ENCODE assay signal across 9 mouse cellular contexts in genomic region chr8:119785764-119786405, GRCm38 (mm10). TPM values are rescaled to one million over a fixed set of nuclear protein-coding genes. Genes with fewer than 3 reads are reported as not detected.
DNase-seq lines count a peak whose midpoint lies in the region; ATAC-seq and TF ChIP-seq lines count a peak whose summit lies in the region.
"Had no signal": no experiment of that assay in that cellular context is flagged by ENCODE, and none has a peak within 500 bp of the region (broad histone marks: within the 10 kb centered on the region; RNA-seq: fewer than 3 reads in every experiment).

No protein-coding gene starts in this region.

- H3K27ac ChIP-seq in spleen, adult 2 months (ENCODE audit: insufficient read depth, low read length): peak overlapping the region; percentile 34; the same call in 1 of the 2 replicates
- H3K27ac ChIP-seq in embryonic facial prominence, embryonic 14.5 days (replicated peaks; ENCODE audit: low read depth, low read length): no peak overlapping the region
- no peak overlapping the region for H3K27ac ChIP-seq in hindbrain, postnatal 0 days
- H3K27ac ChIP-seq in stomach, postnatal 0 days (replicated peaks): no peak overlapping the region
- no peak overlapping the region for H3K27ac ChIP-seq in liver, embryonic 11.5 days (ENCODE audit: low read depth, low read length)
- H3K27ac ChIP-seq: macrophage had no signal

- H3K4me2 ChIP-seq in embryonic facial prominence, embryonic 14.5 days (ENCODE audit: low read depth, low read length): no peak overlapping the region; the same call in 1 of the 2 replicates
- H3K4me2 ChIP-seq in hindbrain, postnatal 0 days (ENCODE audit: low read depth, low read length): 0 out of 2 replicates have a peak overlapping the region, but pooled peaks have one; percentile 5
- H3K4me2 ChIP-seq in stomach, postnatal 0 days (replicated peaks; ENCODE audit: low read depth): no peak overlapping the region
- no peak overlapping the region for H3K4me2 ChIP-seq in liver, embryonic 11.5 days

- intact Hi-C loops in left cerebral cortex, postnatal 10 days (cut with DNase I): loop anchor here (10.0 kb wide), 1 partner anchor 139 kb away; no protein-coding TSS in a partner anchor

- TF ChIP-seq POLR2A in spleen, adult 2 months (IDR thresholded peaks at IDR 0.05; ENCODE audit: low read depth, low read length): no peak

- H3K9me3 ChIP-seq in embryonic facial prominence, embryonic 14.5 days (ENCODE audit: control insufficient read depth, low read length): no peaks in the 10 kb centered on the region
- no peaks in the 10 kb centered on the region for H3K9me3 ChIP-seq in hindbrain, postnatal 0 days (ENCODE audit: low read length)
- H3K9me3 ChIP-seq in stomach, postnatal 0 days (ENCODE audit: control insufficient read depth, low read length): no peaks in the 10 kb centered on the region
- H3K9me3 ChIP-seq in liver, embryonic 11.5 days (ENCODE audit: control insufficient read depth, low read length): no peaks in the 10 kb centered on the region

- H3K9ac ChIP-seq in embryonic facial prominence, embryonic 14.5 days (ENCODE audit: low read depth, low read length): no peak overlapping the region
- H3K9ac ChIP-seq in hindbrain, postnatal 0 days (replicated peaks; ENCODE audit: low read length): no peak overlapping the region
- no peak overlapping the region for H3K9ac ChIP-seq in stomach, postnatal 0 days (ENCODE audit: low read length)
- no peak overlapping the region for H3K9ac ChIP-seq in liver, embryonic 11.5 days (ENCODE audit: low read depth, low read length)

- 0 out of 2 replicates have a peak, but pooled peaks have one; percentile 7 for ATAC-seq in embryonic facial prominence, embryonic 14.5 days (ENCODE audit: low read depth)
- 0 out of 2 replicates have a peak, but pooled peaks have one; percentile 16 for ATAC-seq in hindbrain, postnatal 0 days
- ATAC-seq in stomach, postnatal 0 days (ENCODE audit: low FRiP score, low TSS enrichment): no peak
- no peak for ATAC-seq in liver, embryonic 11.5 days (replicated peaks; ENCODE audit: low FRiP score)

- H3K36me3 ChIP-seq in spleen, adult 2 months (ENCODE audit: control insufficient read depth, insufficient read depth, low read length): no peaks in the 10 kb centered on the region
- no peaks in the 10 kb centered on the region for H3K36me3 ChIP-seq in embryonic facial prominence, embryonic 14.5 days (ENCODE audit: control insufficient read depth, insufficient read depth, low read length)
- H3K36me3 ChIP-seq in hindbrain, postnatal 0 days (ENCODE audit: insufficient read depth, low read length): no peaks in the 10 kb centered on the region
- H3K36me3 ChIP-seq in stomach, postnatal 0 days (ENCODE audit: control insufficient read depth, insufficient read depth, low read length): no peaks in the 10 kb centered on the region
- H3K36me3 ChIP-seq in liver, embryonic 11.5 days (ENCODE audit: control insufficient read depth, insufficient read depth, low read length): no peaks in the 10 kb centered on the region

- peaks cover 38% of the 10 kb centered on the region; the same call in 1 of the 2 replicates for H3K4me1 ChIP-seq in spleen, adult 2 months (ENCODE audit: control insufficient read depth, insufficient read depth, insufficient read length)
- H3K4me1 ChIP-seq in embryonic facial prominence, embryonic 14.5 days (ENCODE audit: control insufficient read depth, insufficient read depth, low read length): no peaks in the 10 kb centered on the region
- 0 out of 2 replicates have a peak, but pooled peaks cover 1% of the 10 kb centered on the region for H3K4me1 ChIP-seq in hindbrain, postnatal 0 days (ENCODE audit: insufficient read depth, low read length)
- H3K4me1 ChIP-seq in stomach, postnatal 0 days (replicated peaks; ENCODE audit: control insufficient read depth, insufficient read depth): no peaks in the 10 kb centered on the region
- H3K4me1 ChIP-seq in liver, embryonic 11.5 days (replicated peaks; ENCODE audit: control insufficient read depth, insufficient read depth, low read length): peaks cover 9% of the 10 kb centered on the region; the same call in 1 of the 2 replicates

- TF ChIP-seq CTCF in spleen, adult 2 months (IDR thresholded peaks at IDR 0.05; ENCODE audit: extremely low read depth, insufficient read depth, insufficient read length, insufficient replicate concordance): no peak
- 0 out of 2 replicates have a peak, but pooled peaks have one; percentile 6 for TF ChIP-seq CTCF in hindbrain, postnatal 0 days (IDR thresholded peaks at IDR 0.05; ENCODE audit: low read depth)
- TF ChIP-seq CTCF in stomach, postnatal 0 days (IDR thresholded peaks at IDR 0.05; ENCODE audit: low read depth): peak; percentile 21; the same call in 1 of the 2 replicates

- DNase-seq in spleen, adult 2 months (ENCODE audit: low read depth in 1 of 2, low spot score in 2 of 2): no peak
- DNase-seq in spleen, postnatal 10 days (ENCODE audit: low spot score in 2 of 2): no peak
- no peak for DNase-seq in embryonic facial prominence, embryonic 14.5 days (ENCODE audit: low spot score)
- peak; percentile 58 for DNase-seq in hindbrain, postnatal 0 days (ENCODE audit: low spot score)
- DNase-seq in stomach, postnatal 0 days (ENCODE audit: low spot score): no peak
- DNase-seq in left cerebral cortex, postnatal 10 days (ENCODE audit: extremely low spot score in 1 of 2, low spot score in 2 of 2): no peak
- no peak for DNase-seq in liver, embryonic 11.5 days (ENCODE audit: low spot score)
- DNase-seq: right cerebral cortex, postnatal 14 days had no signal

- 73% methylated on average over 18 of the region's 18 CpGs for WGBS in spleen, adult 2 months
- WGBS in embryonic facial prominence, embryonic 14.5 days: 46% methylated on average over 17 of the region's 18 CpGs
- 22% methylated on average over 18 of the region's 18 CpGs for WGBS in hindbrain, postnatal 0 days
- WGBS in stomach, postnatal 0 days: 56% methylated on average over 18 of the region's 18 CpGs
- 64% methylated on average over 18 of the region's 18 CpGs for WGBS in liver, embryonic 11.5 days

- no peak for TF ChIP-seq EP300 in stomach, postnatal 0 days (optimal IDR thresholded peaks at IDR 0.05)

- H3K4me3 ChIP-seq in spleen, adult 2 months (ENCODE audit: extremely low read depth, insufficient read depth, insufficient read length): no peak overlapping the region
- H3K4me3 ChIP-seq in embryonic facial prominence, embryonic 14.5 days (ENCODE audit: low read depth, low read length): no peak overlapping the region
- H3K4me3 ChIP-seq in hindbrain, postnatal 0 days (ENCODE audit: low read length): no peak overlapping the region
- no peak overlapping the region for H3K4me3 ChIP-seq in stomach, postnatal 0 days (ENCODE audit: low read depth, low read length)
- no peak overlapping the region for H3K4me3 ChIP-seq in liver, embryonic 11.5 days (ENCODE audit: low read depth, low read length)

- no peaks in the 10 kb centered on the region for H3K27me3 ChIP-seq in spleen, adult 2 months (ENCODE audit: control insufficient read depth, insufficient read depth, low read length)
- no peaks in the 10 kb centered on the region for H3K27me3 ChIP-seq in embryonic facial prominence, embryonic 14.5 days (replicated peaks; ENCODE audit: control insufficient read depth, insufficient read depth, low read length)
- H3K27me3 ChIP-seq in hindbrain, postnatal 0 days (ENCODE audit: insufficient read depth, low read length): no peaks in the 10 kb centered on the region
- no peaks in the 10 kb centered on the region for H3K27me3 ChIP-seq in stomach, postnatal 0 days (ENCODE audit: control insufficient read depth, insufficient read depth, low read length)
- H3K27me3 ChIP-seq in liver, embryonic 11.5 days (replicated peaks; ENCODE audit: control insufficient read depth, insufficient read depth, low read length): no peaks in the 10 kb centered on the region

RNA-seq across cellular contexts. Expression of gene Tldc1, which starts 7.7 kb away (rescaled TPM):
- polyA plus RNA-seq in spleen, adult 2 months (2012; rRNA removed): 4.8 and 6.2 TPM in 2 replicates
- 5.4 and 5.5 TPM in 2 replicates for polyA plus RNA-seq in embryonic facial prominence, embryonic 14.5 days (2014; fragmentation: Nextera tagmentation; extraction: Ambion mirVana)
- 20.2 and 21.2 TPM in 2 replicates for total RNA-seq in hindbrain, postnatal 0 days (2014; rRNA removed)
- polyA plus RNA-seq in hindbrain, postnatal 0 days (2015; fragmentation: Nextera tagmentation; extraction: Ambion mirVana): 7.4 and 8.4 TPM in 2 replicates
- polyA plus RNA-seq in stomach, postnatal 0 days (2015; fragmentation: Nextera tagmentation; extraction: Ambion mirVana): 9.1 and 10.7 TPM in 2 replicates
- total RNA-seq in left cerebral cortex, postnatal 10 days (2021): 10 to 100 TPM; 14.2 to 15.9 TPM
- polyA plus RNA-seq in liver, embryonic 11.5 days (2014; fragmentation: Nextera tagmentation; extraction: Ambion mirVana): 9.5 and 10.3 TPM in 2 replicates

RNA-seq across cellular contexts. Expression of gene Cotl1, which starts 54.5 kb away (rescaled TPM):
- 606 and 770 TPM in 2 replicates for polyA plus RNA-seq in spleen, adult 2 months (2012; rRNA removed)
- polyA plus RNA-seq in embryonic facial prominence, embryonic 14.5 days (2014; fragmentation: Nextera tagmentation; extraction: Ambion mirVana): 255 and 299 TPM in 2 replicates
- 263 and 269 TPM in 2 replicates for total RNA-seq in hindbrain, postnatal 0 days (2014; rRNA removed)
- polyA plus RNA-seq in hindbrain, postnatal 0 days (2015; fragmentation: Nextera tagmentation; extraction: Ambion mirVana): 85.4 and 87.8 TPM in 2 replicates
- 100 and 106 TPM in 2 replicates for polyA plus RNA-seq in stomach, postnatal 0 days (2015; fragmentation: Nextera tagmentation; extraction: Ambion mirVana)
- 100 to 1,000 TPM in 1 of 2 experiments, 10 to 100 TPM in 1; 96.5 to 100 TPM for total RNA-seq in left cerebral cortex, postnatal 10 days (2021)
- 132 and 155 TPM in 2 replicates for polyA plus RNA-seq in liver, embryonic 11.5 days (2014; fragmentation: Nextera tagmentation; extraction: Ambion mirVana)

Comparison
In these comparisons a context has a peak if more than half of its experiments do, and no peak if none do; other contexts are left out.
1. ATAC-seq: peak in embryonic facial prominence, embryonic 14.5 days (single experiment) and hindbrain, postnatal 0 days (single experiment); none in stomach, postnatal 0 days (single experiment) and liver, embryonic 11.5 days (single experiment).